Mouse (Mus musculus) left cerebral cortex, postnatal 4 days (tissue): ENCODE measurements around the gene Eno2. TPM values are rescaled to one million over a fixed set of nuclear protein-coding genes. Genes with fewer than 3 reads are reported as not detected.
"Not testable (repeated sequence)": the region's sequence is repeated elsewhere in the genome, so short reads cannot be mapped to it uniquely, and the experiment has no call there.

Source experiments
- DNase-seq: peaks from one replicate; pipeline ENCODE4 v3.0.0-alpha.2; 2022
- intact Hi-C: fragments of 180-260 bp; cut with DNase I; formaldehyde crosslinking; loops from one replicate; pipeline ENCODE4 v1.15.1; 2025
- total RNA-seq, 2 experiments: library from RNA; stranded (reverse); gene quantifications; 2 replicates each; pipeline ENCODE4 v1.2.3; 2021

Gene Eno2
- total RNA-seq: 100 to 1,000 TPM; 190 to 217 TPM

DNA sequence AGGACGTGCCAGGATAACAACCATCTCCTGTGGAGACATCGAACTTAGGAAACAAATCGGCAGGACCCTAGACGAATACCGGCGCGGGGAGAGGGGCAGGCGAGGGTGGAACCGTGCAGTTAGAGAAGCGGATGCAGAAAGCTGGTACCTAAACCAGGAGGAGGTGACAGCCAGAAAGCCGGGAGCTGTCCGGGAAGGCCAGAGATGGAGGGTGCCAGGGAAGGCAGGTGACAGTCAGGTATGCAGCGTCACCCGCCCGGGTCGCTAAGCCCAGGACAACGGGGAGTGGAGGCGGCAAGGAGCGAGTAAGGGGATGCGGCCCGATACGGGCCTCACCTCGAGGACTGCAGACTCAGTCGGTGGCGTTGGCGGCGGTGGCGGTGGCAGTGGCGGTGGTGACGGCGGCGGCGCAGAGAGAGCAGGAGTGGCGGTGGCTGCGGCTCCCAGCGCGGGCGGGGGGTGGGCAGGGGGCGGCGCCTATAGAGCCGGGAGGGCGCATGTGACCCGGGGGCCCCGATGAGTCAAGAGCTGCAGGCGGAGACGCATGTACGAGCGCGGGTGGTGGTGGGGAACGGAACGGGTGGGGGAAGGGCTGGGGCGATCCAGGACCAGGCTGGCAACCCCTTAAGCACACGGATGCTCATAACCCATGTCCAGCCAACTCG lies at the start of gene Eno2:
Gene Eno2 (minus strand): TSS at position 573 of the 665 bp plus-strand sequence.
- intact Hi-C loops: no loop called here
- peak; percentile 75 for DNase-seq

GRCm38 (mm10) chr6:124817971-124818370 lies 48.5 kb upstream of the Eno2 start:
- intact Hi-C loops: no loop called here
- DNase-seq: no peak

DNA sequence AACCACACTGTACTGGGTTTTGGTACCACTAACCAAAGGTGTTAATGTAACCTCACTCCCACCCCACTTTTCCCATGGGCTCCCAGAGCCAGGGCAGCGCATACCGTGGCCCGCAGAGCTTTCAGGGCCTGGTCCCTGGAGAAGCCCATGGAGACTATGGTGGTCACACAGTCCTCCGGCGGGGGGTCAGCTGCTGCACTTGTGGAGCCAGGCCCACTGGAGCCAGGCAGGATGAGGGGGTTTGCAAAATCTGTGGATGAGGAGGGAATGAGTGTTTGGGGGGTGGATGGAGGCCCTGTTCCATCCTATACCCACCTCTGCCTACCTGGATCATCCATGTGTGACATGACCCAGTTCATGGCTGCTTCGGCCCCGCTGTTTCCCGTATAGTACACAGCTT lies 48.1 kb upstream of the Eno2 start:
- intact Hi-C loops: no loop called here
- DNase-seq: no peak

DNA sequence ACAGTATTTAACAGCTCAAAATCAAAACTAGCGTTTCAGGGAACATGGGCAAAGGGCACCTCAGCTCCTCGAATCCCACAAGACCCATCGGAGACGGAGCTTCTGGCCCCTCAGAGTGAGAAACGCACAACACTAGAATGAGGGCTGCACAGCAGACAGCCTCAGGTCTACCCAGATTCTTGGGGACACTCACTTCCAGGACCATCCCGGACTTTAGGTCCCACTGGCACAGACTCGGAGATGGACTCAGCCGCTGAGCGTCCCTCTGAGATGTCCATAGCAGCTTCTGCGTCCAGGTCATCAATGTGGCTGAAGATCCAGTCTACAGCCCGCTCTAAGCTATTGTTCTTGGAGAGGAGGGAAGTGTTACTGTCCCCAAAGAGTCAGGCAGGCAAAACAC lies 47.7 kb upstream of the Eno2 start:
- DNase-seq: no peak
- intact Hi-C loops: no loop called here

DNA sequence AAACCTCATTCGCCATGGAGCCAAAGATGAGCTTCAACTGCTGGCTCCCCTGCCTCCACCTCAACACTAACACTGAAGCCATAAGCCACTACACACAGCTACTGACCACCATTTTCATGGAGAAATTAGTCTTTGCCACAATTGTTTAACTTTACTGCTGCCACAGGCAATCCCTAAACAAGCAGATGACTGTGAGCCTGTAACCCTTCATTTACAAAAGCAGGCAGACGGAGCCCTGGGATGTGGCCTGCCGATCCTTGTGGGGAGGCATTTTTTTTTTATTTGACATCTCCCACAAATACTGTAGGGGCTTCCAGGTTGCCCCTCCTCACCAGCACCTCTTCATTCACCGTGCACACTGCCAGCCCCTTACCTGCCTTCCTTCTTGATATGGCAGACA lies 47.1 kb upstream of the Eno2 start:
- intact Hi-C loops: no loop called here
- no peak for DNase-seq

GRCm38 (mm10) chr6:124814858-124815774 lies 45.6 kb upstream of the Eno2 start:
- intact Hi-C loops: no loop called here
- DNase-seq: no peak

- intact Hi-C loops: no loop called here
- DNase-seq: peak; percentile 53
These were observed 45.0 kb upstream of the Eno2 start for GRCm38 (mm10) chr6:124814448-124814847.

- intact Hi-C loops: no loop called here
- DNase-seq: peak; percentile 94
These were observed 44.5 kb upstream of the Eno2 start, which contains the start of gene Tpi1 for GRCm38 (mm10) chr6:124813933-124814332. Tpi1 (minus strand) TSS chr6:124814296.

- intact Hi-C loops: no loop called here
- peak; percentile 72 for DNase-seq
These were observed 44.0 kb upstream of the Eno2 start for GRCm38 (mm10) chr6:124813496-124813895.

DNA sequence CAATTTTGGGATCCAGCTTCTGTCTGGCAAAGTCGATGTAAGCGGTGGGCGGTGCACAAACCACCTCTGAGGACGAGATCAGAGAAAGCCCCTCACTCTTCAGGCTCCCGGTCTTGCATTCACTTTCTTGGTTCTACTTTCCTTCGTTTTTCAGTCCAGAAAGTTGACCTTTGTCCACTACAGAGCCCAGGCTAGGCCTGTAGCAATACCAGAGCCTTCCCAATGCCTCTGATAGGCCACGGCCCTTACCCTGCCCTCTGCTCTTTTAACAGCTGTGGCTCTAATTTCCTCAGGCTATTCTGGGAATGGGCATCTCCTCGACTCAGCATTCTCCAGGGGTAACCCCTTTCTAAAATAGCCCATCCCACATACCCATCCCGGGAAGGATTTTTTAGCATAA lies 43.4 kb upstream of the Eno2 start:
- no peak for DNase-seq
- intact Hi-C loops: no loop called here

- intact Hi-C loops: no loop called here
- no peak for DNase-seq
These were observed 42.5 kb upstream of the Eno2 start for GRCm38 (mm10) chr6:124811701-124812560.

- DNase-seq: no peak
These were observed 41.9 kb upstream of the Eno2 start for GRCm38 (mm10) chr6:124811403-124811665.

GRCm38 (mm10) chr6:124810566-124811402 lies 41.3 kb upstream of the Eno2 start:
- DNase-seq, intact Hi-C loops: not testable (repeated sequence)

More at GRCm38 (mm10) chr6:124811403-124811665, 41.9 kb upstream of the Eno2 start:
- intact Hi-C loops: no loop called here

GRCm38 (mm10) chr6:124809775-124810538 lies 40.5 kb upstream of the Eno2 start:
- peak; percentile 45 for DNase-seq
- intact Hi-C loops: loop anchor here (5.0 kb wide), 1 partner anchor 53 kb away; the partner anchor contains the start of genes Atn1 and Gm45234

DNA sequence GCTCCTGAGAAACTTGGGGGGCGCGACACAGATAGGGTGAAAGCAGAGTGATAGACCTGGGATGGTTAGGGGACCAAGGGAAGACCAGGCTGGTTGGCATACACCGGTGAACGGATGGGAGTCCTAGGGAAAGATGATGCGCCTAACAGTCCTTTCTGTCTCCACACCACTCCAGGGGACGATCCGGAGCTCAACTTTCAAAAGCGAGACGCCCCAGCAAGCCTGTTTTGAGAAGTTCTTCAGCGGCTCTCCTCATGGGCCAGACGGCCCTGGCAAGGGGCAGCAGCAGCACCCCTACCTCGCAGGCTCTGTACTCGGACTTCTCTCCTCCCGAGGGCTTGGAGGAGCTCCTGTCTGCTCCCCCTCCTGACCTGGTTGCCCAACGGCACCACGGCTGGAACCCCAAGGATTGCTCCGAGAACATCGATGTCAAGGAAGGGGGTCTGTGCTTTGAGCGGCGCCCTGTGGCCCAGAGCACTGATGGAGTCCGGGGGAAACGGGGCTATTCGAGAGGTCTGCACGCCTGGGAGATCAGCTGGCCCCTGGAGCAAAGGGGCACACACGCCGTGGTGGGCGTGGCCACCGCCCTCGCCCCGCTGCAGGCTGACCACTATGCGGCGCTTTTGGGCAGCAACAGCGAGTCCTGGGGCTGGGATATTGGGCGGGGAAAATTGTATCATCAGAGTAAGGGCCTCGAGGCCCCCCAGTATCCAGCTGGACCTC lies 39.7 kb upstream of the Eno2 start:
- peak; percentile 87 for DNase-seq
- intact Hi-C loops: loop anchor here (5.0 kb wide), 1 partner anchor 52 kb away; the partner anchor contains the start of genes Atn1 and Gm45234

GRCm38 (mm10) chr6:124808358-124809012 lies 39.0 kb upstream of the Eno2 start, which contains the start of gene Spsb2:
Spsb2 (plus strand) TSS chr6:124808661.
- DNase-seq: peak; percentile 71

GRCm38 (mm10) chr6:124807986-124808357 lies 38.5 kb upstream of the Eno2 start:
- intact Hi-C loops: loop anchor here (5.0 kb wide), 1 partner anchor 51 kb away; the partner anchor contains the start of genes Atn1 and Gm45234
- DNase-seq: no peak

More at GRCm38 (mm10) chr6:124808358-124809012, 39.0 kb upstream of the Eno2 start, which contains the start of gene Spsb2:
- intact Hi-C loops: loop anchor here (5.0 kb wide), 1 partner anchor 51 kb away; the partner anchor contains the start of genes Atn1 and Gm45234

- DNase-seq: no peak
- intact Hi-C loops: loop anchor here (5.0 kb wide), 1 partner anchor 50 kb away; the partner anchor contains the start of genes Atn1 and Gm45234
These were observed 37.9 kb upstream of the Eno2 start for GRCm38 (mm10) chr6:124807366-124807765.
